Mouse (Mus musculus) heart, embryonic 13.5 days (tissue): ENCODE measurements around the gene Nos1. TPM values are rescaled to one million over a fixed set of nuclear protein-coding genes. Genes with fewer than 3 reads are reported as not detected.

Experiments
- ATAC-seq: fragments of 200-750 bp; cut with Nextera tagmentation; 2 replicates; pipeline ENCODE4 v1.8.0; 2017; ENCODE audit warnings: moderate TSS enrichment; ENCODE audit not compliant: insufficient number of reproducible peaks, low FRiP score, low TSS enrichment; ENCODE audit errors: extremely low read depth
- H3K27ac ChIP-seq: fragments of 300-500 bp; sonication (generic); replicated peaks from 2 replicates; pipeline ENCODE4 v1.5.1; 2015; ENCODE audit warnings: moderate library complexity, mild to moderate bottlenecking, inconsistent platforms
- H3K27me3 ChIP-seq: fragments of 300-500 bp; sonication (generic); replicated peaks from 2 replicates; pipeline ENCODE4 v1.6.1; 2015; ENCODE audit warnings: mild to moderate bottlenecking, inconsistent platforms
- H3K36me3 ChIP-seq: fragments of 300-500 bp; sonication (generic); 2 replicates; pipeline ENCODE4 v1.6.1; 2015; ENCODE audit warnings: mild to moderate bottlenecking, inconsistent platforms
- H3K4me1 ChIP-seq: fragments of 300-500 bp; sonication (generic); 2 replicates; pipeline ENCODE4 v1.6.1; 2015; ENCODE audit warnings: inconsistent platforms
- H3K4me2 ChIP-seq: fragments of 300-500 bp; sonication (generic); 2 replicates; pipeline ENCODE4 v1.6.1; 2015; ENCODE audit warnings: inconsistent platforms, mild to moderate bottlenecking, moderate library complexity
- H3K4me3 ChIP-seq: fragments of 300-500 bp; sonication (generic); 2 replicates; pipeline ENCODE4 v1.5.1; 2015; ENCODE audit warnings: moderate library complexity, mild to moderate bottlenecking, inconsistent platforms
- H3K9ac ChIP-seq: fragments of 300-500 bp; sonication (generic); 2 replicates; pipeline ENCODE4 v1.6.1; 2015; ENCODE audit warnings: inconsistent platforms, mild to moderate bottlenecking, moderate library complexity
- H3K9me3 ChIP-seq: fragments of 300-500 bp; sonication (generic); 2 replicates; pipeline ENCODE4 v1.6.1; 2016; ENCODE audit warnings: inconsistent platforms
- WGBS: fragments of 180-500 bp; shearing (Covaris S2); methylation state at CpG from one replicate; pipeline ENCODE4 v1.1.7; 2015; ENCODE audit warnings: mixed read lengths; 5-methylcytosine and 5-hydroxymethylcytosine counted together
- polyA plus RNA-seq: library from polyadenylated mRNA; unstranded; fragments of >200 nt; fragmentation: Nextera tagmentation; extraction: Ambion mirVana; gene quantifications from 2 replicates; pipeline ENCODE4 v1.2.1, GENCODE M21; 2015

The Nos1 gene
- polyA plus RNA-seq, 1 experiment from 2014 or later, result 0.04 TPM

DNA sequence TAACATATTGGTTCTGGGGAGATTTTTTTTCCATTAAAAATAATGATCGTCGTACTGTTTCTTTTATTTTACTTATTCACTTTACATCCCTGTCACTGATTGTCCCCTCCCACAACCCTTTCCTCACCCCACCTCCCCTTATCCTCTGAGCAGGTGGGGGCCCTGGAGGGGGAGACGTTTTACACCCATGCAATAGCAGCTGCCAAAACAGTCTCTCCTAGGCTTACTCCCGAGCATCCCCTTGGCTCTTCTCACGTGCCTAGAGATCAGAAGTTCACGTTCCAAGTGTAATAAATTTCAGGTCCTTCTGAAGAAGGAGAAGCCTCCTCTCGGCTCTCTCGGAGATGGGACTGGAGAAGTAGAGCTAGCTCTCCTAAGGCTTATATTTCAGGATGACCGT is 20.0 kb downstream of the Nos1 start:
- Histone ChIP-seq H3K36me3 (no peaks in the 10 kb centered on the region), H3K4me3 (no peak overlapping the region), H3K9ac (no peak overlapping the region), H3K27me3 (0 out of 2 replicates have a peak, but pooled peaks cover 5% of the 10 kb centered on the region), H3K27ac (no peak overlapping the region), H3K9me3 (no peaks in the 10 kb centered on the region), H3K4me2 (no peak overlapping the region), H3K4me1 (no peaks in the 10 kb centered on the region)
- WGBS, result 64% methylated on average over 9 of the region's 9 CpGs
- ATAC-seq, result no peak

DNA sequence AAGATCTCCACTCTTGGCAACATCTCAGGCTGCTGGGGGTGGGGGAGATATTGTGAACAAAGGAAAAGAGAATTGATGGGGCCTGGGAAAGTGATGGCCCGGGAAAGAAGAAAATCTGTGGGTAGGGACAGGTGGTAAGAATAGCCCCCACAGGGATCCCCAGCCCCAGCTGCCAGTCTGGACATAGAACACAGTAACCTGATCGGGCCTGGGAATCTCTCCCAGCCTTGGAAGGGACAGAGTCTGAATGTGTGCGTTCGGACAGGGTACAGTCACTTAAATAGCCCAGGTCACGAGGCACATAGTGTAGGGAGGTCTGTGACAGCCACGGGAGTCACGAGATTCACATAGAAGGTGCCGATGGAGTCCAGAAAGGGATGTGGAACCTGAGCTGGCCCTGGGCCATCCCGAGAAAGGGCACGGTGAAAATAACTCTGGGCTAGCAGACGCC is 21.3 kb downstream of the Nos1 start:
- 74% methylated on average over 11 of the region's 11 CpGs for WGBS
- H3K4me1 ChIP-seq, result no peaks in the 10 kb centered on the region
- 0 out of 2 replicates have a peak, but pooled peaks cover 5% of the 10 kb centered on the region for H3K27me3 ChIP-seq
- no peak for ATAC-seq
- H3K9ac ChIP-seq, result no peak overlapping the region
- H3K27ac ChIP-seq, result no peak overlapping the region
- no peak overlapping the region for H3K4me3 ChIP-seq
- no peaks in the 10 kb centered on the region for H3K9me3 ChIP-seq
- H3K36me3 ChIP-seq, result no peaks in the 10 kb centered on the region
- H3K4me2 ChIP-seq, result no peak overlapping the region

DNA sequence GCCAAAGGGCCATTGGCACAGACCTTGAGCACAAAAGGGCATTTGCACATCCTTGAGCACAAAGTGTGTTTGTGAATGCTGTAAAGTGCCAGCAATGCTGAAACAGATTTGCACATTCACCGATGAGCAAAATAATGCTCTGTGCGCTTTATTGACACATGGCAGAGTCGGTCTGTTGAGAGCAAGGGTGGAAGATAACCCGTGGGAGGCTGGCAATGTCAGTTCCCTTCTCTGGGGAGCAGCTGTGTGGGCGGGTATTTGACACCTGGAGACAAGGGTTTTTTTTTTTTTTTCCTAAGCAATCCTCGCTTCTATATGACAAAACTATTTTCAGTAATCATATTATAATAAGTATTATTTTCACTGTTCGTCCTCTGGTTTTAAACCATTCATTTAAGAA is 22.7 kb downstream of the Nos1 start:
- no peak overlapping the region for H3K4me2 ChIP-seq
- no peak for ATAC-seq
- no peaks in the 10 kb centered on the region for H3K4me1 ChIP-seq
- H3K27me3 ChIP-seq, result 0 out of 2 replicates have a peak, but pooled peaks cover 3% of the 10 kb centered on the region
- no peak overlapping the region for H3K9ac ChIP-seq
- 58% methylated on average over 7 of the region's 7 CpGs for WGBS
- no peaks in the 10 kb centered on the region for H3K9me3 ChIP-seq
- no peak overlapping the region for H3K4me3 ChIP-seq
- no peaks in the 10 kb centered on the region for H3K36me3 ChIP-seq
- no peak overlapping the region for H3K27ac ChIP-seq

DNA sequence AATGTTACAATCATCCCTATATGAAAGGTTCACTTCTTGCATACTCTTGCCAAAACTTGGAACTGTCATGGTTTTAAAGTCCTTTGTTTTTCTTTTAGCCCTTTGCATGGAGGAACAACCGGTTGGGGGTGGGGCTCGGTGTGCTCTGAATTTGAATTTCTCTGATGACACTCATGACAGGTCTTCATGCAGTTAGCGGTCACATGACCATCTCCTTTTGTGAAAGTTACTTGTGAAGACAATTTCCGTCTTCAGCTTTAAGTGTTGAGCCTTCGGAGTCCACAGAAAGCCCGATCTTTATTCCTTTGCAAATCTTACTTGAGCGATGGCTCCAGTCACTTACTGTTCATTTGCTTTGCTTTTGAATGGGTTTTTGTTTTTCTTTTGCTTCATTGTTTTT is 30.1 kb downstream of the Nos1 start:
- Histone ChIP-seq H3K9ac (no peak overlapping the region), H3K4me1 (no peaks in the 10 kb centered on the region), H3K27ac (no peak overlapping the region), H3K4me3 (no peak overlapping the region), H3K27me3 (0 out of 2 replicates have a peak, but pooled peaks cover 6% of the 10 kb centered on the region), H3K9me3 (no peaks in the 10 kb centered on the region), H3K36me3 (no peaks in the 10 kb centered on the region), H3K4me2 (no peak overlapping the region)
- no peak for ATAC-seq
- 87% methylated on average over 7 of the region's 7 CpGs for WGBS

DNA sequence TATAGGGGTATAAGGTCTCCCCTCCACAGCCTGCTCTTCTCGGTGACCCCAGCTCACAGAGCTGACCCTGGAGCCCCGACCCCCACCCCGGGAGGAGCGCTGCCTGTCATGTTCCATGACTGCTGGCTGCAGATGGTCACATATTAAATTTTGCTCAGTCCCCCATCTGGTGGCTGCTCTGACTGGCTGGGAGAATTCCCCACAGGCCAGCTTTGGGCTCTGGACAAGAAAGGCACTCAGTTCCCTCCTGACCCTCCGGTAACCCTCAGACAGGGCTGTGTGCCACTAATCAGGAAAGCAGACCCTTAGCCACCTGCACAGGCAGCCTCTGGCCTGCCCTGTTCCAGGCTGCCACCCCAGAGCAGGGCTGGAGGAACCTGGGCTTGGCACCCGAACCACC is 38.0 kb downstream of the Nos1 start:
- no peak overlapping the region for H3K4me2 ChIP-seq
- H3K27ac ChIP-seq, result no peak overlapping the region
- ATAC-seq, result no peak
- peaks cover 6% of the 10 kb centered on the region; the same call in 1 of the 2 replicates for H3K27me3 ChIP-seq
- H3K4me3 ChIP-seq, result no peak overlapping the region
- H3K4me1 ChIP-seq, result no peaks in the 10 kb centered on the region
- no peak overlapping the region for H3K9ac ChIP-seq
- 70% methylated on average over 6 of the region's 6 CpGs for WGBS
- no peaks in the 10 kb centered on the region for H3K36me3 ChIP-seq
- no peaks in the 10 kb centered on the region for H3K9me3 ChIP-seq

DNA sequence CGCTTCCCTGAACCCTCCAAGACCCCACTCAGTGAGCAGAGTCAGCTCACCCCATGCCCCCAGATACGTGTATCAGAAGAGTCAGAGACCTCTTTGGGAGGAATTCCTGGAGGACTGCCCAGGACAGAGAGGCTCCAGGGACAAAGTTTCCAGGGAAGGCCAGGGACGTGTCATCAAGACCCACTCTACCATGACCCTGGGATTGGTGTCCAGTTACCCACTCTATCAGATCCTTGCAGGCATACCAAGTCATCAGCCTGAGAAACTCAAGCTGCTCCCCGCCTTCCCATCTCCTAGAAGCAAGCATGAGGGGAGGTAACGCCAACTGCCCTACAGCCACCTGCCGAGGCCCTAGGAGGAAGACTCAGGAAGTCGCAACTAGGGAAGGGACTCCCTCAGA is 39.6 kb downstream of the Nos1 start:
- Histone ChIP-seq H3K9me3 (no peaks in the 10 kb centered on the region), H3K9ac (no peak overlapping the region), H3K27me3 (peaks cover 6% of the 10 kb centered on the region; the same call in 1 of the 2 replicates), H3K4me1 (no peaks in the 10 kb centered on the region), H3K27ac (no peak overlapping the region), H3K4me3 (no peak overlapping the region), H3K36me3 (no peaks in the 10 kb centered on the region), H3K4me2 (no peak overlapping the region)
- WGBS, result 36% methylated on average over 7 of the region's 7 CpGs
- ATAC-seq, result no peak

DNA sequence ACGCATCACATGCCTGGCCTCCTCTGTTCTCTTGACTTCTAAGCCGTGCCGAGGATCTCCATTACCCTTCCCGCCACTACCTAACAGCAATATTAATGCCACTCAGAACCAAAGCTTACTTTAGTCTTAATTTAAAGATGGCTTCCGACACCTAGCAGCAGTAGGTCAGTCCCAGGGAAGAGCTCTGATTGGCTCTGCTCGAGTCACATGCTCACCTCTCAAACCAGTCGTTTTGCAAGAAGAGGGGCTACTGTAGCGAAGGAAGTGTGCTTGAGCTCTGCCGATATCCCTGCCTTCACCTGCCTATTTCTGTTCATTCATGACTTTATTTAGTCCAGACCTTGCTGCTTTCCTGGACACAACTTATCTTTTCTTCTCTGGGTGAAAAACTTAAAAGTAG is 43.0 kb downstream of the Nos1 start:
- H3K36me3 ChIP-seq, result no peaks in the 10 kb centered on the region
- no peaks in the 10 kb centered on the region for H3K4me1 ChIP-seq
- H3K4me3 ChIP-seq, result no peak overlapping the region
- no peak for ATAC-seq
- H3K9ac ChIP-seq, result no peak overlapping the region
- H3K27ac ChIP-seq, result no peak overlapping the region
- no peaks in the 10 kb centered on the region; the same call in 1 of the 2 replicates for H3K27me3 ChIP-seq
- 86% methylated on average over 9 of the region's 9 CpGs for WGBS
- no peaks in the 10 kb centered on the region for H3K9me3 ChIP-seq
- H3K4me2 ChIP-seq, result no peak overlapping the region

DNA sequence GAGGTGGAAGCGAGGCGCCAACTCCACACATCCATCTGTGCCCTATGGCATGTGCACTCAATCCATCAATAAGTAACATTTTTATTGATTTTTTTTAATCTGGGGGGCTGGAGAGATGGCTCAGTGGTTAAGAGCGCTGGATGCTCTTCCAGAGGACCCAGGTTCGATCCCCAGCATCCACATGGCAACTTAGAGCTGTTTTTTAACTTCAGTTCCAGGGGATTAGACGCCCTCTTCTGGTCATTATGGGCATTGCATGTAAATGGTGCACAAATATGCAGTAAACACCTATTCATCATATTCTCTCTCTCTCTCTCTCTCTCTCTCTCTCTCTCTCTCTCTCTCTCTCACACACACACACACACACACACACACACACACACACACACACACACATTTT is 43.7 kb downstream of the Nos1 start:
- 67% methylated on average over 5 of the region's 5 CpGs for WGBS
- H3K27me3 ChIP-seq, result no peaks in the 10 kb centered on the region

DNA sequence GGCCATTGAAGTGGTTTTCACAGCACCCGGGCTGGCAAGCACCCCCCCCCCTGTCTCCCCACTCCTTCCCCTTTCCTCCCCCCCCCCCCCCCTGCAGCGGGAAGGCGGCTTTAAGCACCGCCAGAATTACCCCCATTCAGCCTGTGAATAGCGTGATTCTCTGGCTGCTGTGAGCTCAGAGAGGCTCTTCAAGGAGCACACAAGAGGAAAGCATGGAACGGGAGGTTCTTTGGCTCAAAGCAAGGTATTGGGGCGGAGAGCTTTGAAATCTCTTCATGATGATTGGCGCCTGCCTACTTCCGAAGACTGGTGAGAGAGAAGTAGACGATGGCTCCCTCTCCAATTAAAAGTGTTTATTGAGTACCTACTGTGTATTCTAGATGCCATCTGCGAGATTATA is 44.5 kb downstream of the Nos1 start:
- Histone ChIP-seq H3K4me1 (no peaks in the 10 kb centered on the region), H3K9ac (no peak overlapping the region), H3K9me3 (no peaks in the 10 kb centered on the region), H3K27me3 (no peaks in the 10 kb centered on the region), H3K4me2 (no peak overlapping the region), H3K36me3 (no peaks in the 10 kb centered on the region), H3K27ac (no peak overlapping the region), H3K4me3 (no peak overlapping the region)
- WGBS, result 77% methylated on average over 11 of the region's 11 CpGs
- no peak for ATAC-seq

More for the DNA sequence above, 43.7 kb downstream of the Nos1 start:
- Histone ChIP-seq H3K4me1 (no peaks in the 10 kb centered on the region), H3K27ac (no peak overlapping the region), H3K9me3 (no peaks in the 10 kb centered on the region), H3K36me3 (no peaks in the 10 kb centered on the region), H3K9ac (no peak overlapping the region), H3K4me2 (no peak overlapping the region), H3K4me3 (no peak overlapping the region)
- ATAC-seq, result no peak

DNA sequence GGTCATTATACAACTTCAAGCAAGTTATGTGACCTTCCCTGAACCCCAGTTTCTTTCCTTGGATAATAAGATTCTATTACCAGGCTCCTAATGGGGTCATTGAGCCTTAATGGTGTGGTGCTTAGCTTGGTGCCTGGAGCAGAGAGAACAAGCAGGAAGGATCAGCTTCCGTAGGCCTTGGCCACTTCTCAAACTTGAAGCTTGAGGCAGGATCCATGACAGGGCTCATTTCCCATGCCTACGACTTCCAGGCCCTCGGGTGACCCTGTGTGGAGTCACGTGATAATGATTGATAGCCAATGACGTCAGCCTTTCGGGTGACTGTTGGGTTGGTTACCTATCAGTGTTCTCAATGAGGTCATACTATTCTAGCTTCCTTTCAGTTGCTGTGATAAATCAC is 46.5 kb downstream of the Nos1 start:
- Histone ChIP-seq H3K4me1 (no peaks in the 10 kb centered on the region), H3K9me3 (no peaks in the 10 kb centered on the region), H3K9ac (no peak overlapping the region), H3K4me2 (no peak overlapping the region), H3K27me3 (no peaks in the 10 kb centered on the region; the same call in 1 of the 2 replicates), H3K4me3 (no peak overlapping the region), H3K27ac (no peak overlapping the region), H3K36me3 (no peaks in the 10 kb centered on the region)
- 70% methylated on average over 6 of the region's 6 CpGs for WGBS
- ATAC-seq, result no peak

DNA sequence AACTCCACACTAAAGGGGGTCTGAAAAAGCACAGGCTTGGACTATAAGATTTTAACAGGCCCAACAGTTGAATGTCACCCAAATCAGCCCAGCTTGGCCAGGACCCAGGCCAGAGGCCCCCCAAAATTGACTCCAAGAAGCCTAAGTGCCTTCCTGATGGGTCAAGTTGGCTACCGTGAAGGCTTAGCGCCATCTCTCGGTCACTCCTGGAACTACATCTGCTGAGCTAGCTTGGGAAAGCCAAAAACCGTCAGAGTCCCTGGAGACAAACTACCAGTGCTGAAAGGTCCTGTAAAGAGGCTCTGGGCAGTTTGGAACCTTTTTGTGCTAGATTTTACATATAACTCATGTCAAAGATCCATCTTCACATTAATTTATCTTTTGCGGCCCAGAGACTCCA is 56.1 kb downstream of the Nos1 start:
- Histone ChIP-seq H3K36me3 (no peaks in the 10 kb centered on the region), H3K27ac (no peak overlapping the region), H3K27me3 (peaks cover 48% of the 10 kb centered on the region), H3K4me1 (no peaks in the 10 kb centered on the region), H3K4me3 (no peak overlapping the region), H3K9ac (no peak overlapping the region), H3K9me3 (peaks cover 4% of the 10 kb centered on the region), H3K4me2 (no peak overlapping the region)
- WGBS, result 8% methylated on average over 5 of the region's 5 CpGs
- ATAC-seq, result no peak

DNA sequence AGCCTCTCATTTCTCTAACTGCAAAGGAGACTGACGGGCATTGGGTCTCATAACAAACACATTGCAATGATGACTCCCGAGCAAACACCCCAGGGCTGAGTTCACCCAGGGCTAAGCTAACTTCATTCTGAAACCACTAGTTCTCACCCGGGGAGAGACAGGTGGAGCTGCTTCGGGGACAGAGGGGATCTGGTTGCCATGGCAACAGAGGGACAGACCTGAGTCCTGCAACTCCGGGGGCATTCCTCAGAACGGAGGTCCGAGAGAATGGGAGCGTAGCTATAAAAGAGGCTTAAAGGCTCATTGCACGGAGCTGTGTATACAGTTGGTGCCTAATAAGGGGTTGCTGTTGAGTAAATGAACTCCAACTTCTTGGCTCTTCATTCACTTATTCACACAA is 56.9 kb downstream of the Nos1 start:
- H3K4me3 ChIP-seq, result no peak overlapping the region
- H3K27ac ChIP-seq, result no peak overlapping the region
- no peaks in the 10 kb centered on the region for H3K36me3 ChIP-seq
- H3K4me2 ChIP-seq, result no peak overlapping the region
- no peak overlapping the region for H3K9ac ChIP-seq
- no peak for ATAC-seq
- H3K9me3 ChIP-seq, result peaks cover 4% of the 10 kb centered on the region
- H3K27me3 ChIP-seq, result peaks cover 56% of the 10 kb centered on the region
- no peaks in the 10 kb centered on the region for H3K4me1 ChIP-seq
- 36% methylated on average over 9 of the region's 9 CpGs for WGBS
